Comparison of ENCODE assay signal across 26 mouse cellular contexts in the genomic region with DNA sequence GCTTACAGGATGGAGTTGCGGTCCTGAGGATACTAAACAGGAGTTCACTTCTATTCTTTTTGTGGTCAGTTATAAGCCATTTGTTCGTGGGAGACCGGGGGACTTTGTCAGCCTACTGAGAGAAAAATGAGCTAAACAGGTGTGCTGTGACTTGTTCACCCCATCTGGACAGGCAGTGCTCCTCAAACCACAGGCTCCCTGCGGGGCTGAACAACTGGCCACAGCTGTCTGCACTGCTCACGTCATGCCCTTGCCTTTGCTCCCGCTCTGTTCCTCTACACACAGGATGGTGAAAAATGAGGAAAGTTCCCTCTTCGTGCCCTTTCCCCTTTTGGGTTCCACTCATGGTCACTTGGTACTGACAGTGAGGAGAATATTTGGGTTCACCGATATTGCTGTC.
"Had no signal": no experiment of that assay in that cellular context is flagged by ENCODE, and none has a peak within 500 bp of the region (broad histone marks: within the 10 kb centered on the region; RNA-seq: fewer than 3 reads in every experiment).

No protein-coding gene starts in this region.

- H3K27me3 ChIP-seq: hindbrain, embryonic 15.5 days; limb, embryonic 12.5 days; limb, embryonic 15.5 days had no signal

- H3K4me1 ChIP-seq: heart, embryonic 13.5 days; heart, embryonic 15.5 days had no signal

- H3K27ac ChIP-seq: heart, adult 2 months; heart, embryonic 13.5 days; heart, embryonic 15.5 days; hindbrain, embryonic 13.5 days; hindbrain, embryonic 15.5 days; hindbrain, postnatal 0 days; kidney, embryonic 15.5 days; kidney, postnatal 0 days; limb, embryonic 15.5 days; liver, embryonic 12.5 days; liver, embryonic 14.5 days had no signal

- DNase-seq: gastrocnemius, postnatal 14 days; gastrocnemius, postnatal 36 days; heart, adult 11 months; heart, adult 2 months; heart, postnatal 14 days; heart, postnatal 36 days; kidney, adult 11 months; kidney, adult 2 months; kidney, adult 9 months; kidney, postnatal 14 days; kidney, postnatal 36 days; layer of hippocampus, postnatal 36 days; left cerebral cortex, postnatal 4 days had no signal

- H3K4me2 ChIP-seq: heart, embryonic 11.5 days; heart, embryonic 13.5 days; heart, embryonic 15.5 days; hindbrain, embryonic 13.5 days; hindbrain, embryonic 15.5 days; kidney, embryonic 15.5 days; limb, embryonic 12.5 days; limb, embryonic 15.5 days; liver, embryonic 12.5 days had no signal

- ATAC-seq: hindbrain, postnatal 0 days; intestine, embryonic 16.5 days; liver, embryonic 12.5 days had no signal

- H3K9ac ChIP-seq: heart, embryonic 13.5 days; heart, embryonic 15.5 days; hindbrain, embryonic 13.5 days; hindbrain, embryonic 15.5 days; kidney, embryonic 15.5 days; limb, embryonic 12.5 days; limb, embryonic 15.5 days; liver, embryonic 12.5 days; liver, embryonic 14.5 days had no signal

- H3K4me3 ChIP-seq: heart, adult 2 months; heart, embryonic 13.5 days; heart, embryonic 15.5 days; hindbrain, embryonic 13.5 days; hindbrain, embryonic 15.5 days; kidney, embryonic 15.5 days; limb, embryonic 12.5 days; limb, embryonic 15.5 days; liver, embryonic 12.5 days had no signal

- H3K9me3 ChIP-seq: heart, embryonic 13.5 days; heart, embryonic 15.5 days; hindbrain, embryonic 13.5 days; hindbrain, embryonic 15.5 days; kidney, embryonic 15.5 days; limb, embryonic 12.5 days; limb, embryonic 15.5 days; liver, embryonic 12.5 days had no signal

- H3K36me3 ChIP-seq: heart, embryonic 13.5 days; heart, embryonic 15.5 days; hindbrain, embryonic 13.5 days; hindbrain, embryonic 15.5 days; kidney, embryonic 15.5 days; limb, embryonic 12.5 days; limb, embryonic 15.5 days; liver, embryonic 12.5 days had no signal
